Mouse (Mus musculus): ENCODE results near the gene Cd3g. TPM values are rescaled to one million over a fixed set of nuclear protein-coding genes. Genes with fewer than 3 reads are reported as not detected.

Gene Cd3g
- total RNA-seq (2015; ENCODE audit: low replicate concordance) (6.3 and 14.1 TPM in 2 replicates), total RNA-seq (2017; ENCODE audit: low replicate concordance) (15.0 and 15.1 TPM in 2 replicates)

- ATAC-seq (replicated peaks; ENCODE audit: low FRiP score, poor library complexity, severe bottlenecking), result no peak
Observed at GRCm38 (mm10) chr9:44980242-44980641, at the start of gene Cd3g. Cd3g (minus strand) TSS chr9:44980431.

DNA sequence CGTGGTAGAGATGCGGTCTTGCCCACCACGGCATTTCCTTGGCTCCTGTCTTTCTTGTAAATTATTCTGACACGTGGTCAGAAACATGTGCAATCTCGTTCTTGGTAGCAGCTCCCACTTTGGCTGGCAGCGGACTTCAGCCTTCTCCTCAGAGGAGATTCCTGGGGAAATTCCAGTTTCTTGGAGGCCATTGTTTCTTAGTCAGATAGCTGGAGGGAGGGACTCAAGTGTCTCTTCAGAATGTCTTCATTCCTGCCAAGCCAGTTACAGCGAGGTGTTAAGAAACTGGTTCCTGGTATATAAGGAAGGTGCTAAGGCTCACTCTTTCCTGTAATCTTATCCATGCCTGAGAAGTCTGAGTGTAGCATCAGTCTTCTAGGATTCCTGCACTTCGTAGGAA is 47.1 kb upstream of the Cd3g start:
- no peak for ATAC-seq (replicated peaks; ENCODE audit: low FRiP score, poor library complexity, severe bottlenecking)

GRCm38 (mm10) chr9:45024187-45024586 is 44.0 kb upstream of the Cd3g start:
- ATAC-seq (replicated peaks; ENCODE audit: low FRiP score, poor library complexity, severe bottlenecking), result no peak

DNA sequence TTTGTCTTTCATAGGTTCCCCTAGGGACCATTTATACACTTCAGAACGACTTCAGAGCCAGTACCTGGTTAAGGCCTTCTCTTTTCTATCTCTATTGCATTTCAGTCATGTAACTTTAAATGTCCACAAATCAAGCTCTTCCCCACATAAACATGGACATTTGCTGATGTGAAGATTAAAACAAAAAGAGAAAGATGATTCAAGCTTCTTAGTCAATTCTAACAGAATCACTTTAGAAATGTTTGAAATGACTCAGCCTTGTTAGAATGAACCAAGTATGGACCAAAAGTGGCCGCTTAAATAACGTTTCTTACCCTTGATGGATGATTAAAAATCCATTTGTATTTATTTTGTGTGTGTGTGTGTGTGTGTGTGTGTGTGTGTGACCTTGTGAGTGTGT is 43.4 kb upstream of the Cd3g start:
- ATAC-seq (replicated peaks; ENCODE audit: low FRiP score, poor library complexity, severe bottlenecking), result no peak

GRCm38 (mm10) chr9:45022800-45023199 is 42.6 kb upstream of the Cd3g start:
- peak; percentile 61 for ATAC-seq (replicated peaks; ENCODE audit: low FRiP score, poor library complexity, severe bottlenecking)

DNA sequence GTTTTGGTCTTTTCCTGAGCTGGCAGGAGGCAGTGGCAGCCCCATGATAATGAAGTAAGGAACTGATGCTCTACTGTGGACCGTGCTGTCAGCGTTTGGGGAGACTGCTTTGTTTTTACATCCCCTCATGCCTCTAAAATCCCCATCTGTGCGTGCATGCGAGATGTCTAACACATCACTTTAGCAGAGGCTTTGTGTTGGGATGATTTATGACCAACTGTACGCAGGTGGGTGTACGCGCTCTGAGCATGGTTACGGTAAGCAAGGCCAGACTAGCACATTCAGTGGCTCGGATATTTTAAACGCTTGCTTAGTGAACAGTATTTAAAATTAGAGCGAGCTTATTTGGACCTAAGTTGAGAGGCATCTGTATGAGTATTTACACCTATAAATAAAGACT is 37.8 kb upstream of the Cd3g start:
- no peak for ATAC-seq (replicated peaks; ENCODE audit: low FRiP score, poor library complexity, severe bottlenecking)

DNA sequence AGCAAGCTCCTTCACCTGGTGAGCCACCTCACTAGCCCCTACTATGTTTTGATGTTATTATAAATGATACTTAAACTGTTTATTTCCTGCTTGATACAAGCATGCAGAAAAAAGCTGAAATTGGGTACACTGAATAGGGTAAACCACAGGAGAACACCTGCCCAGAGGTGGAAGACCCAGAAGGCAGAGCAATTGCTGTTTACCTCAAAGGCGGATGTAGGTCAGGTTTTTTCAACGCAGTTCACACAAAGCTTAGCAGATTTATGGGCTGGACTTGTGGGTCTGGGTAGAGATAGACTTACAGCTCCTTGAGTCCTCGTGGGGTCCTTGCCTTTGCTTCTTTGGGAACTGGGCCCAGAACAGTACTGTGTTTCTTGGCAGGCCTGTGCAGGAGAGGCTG is 35.6 kb upstream of the Cd3g start:
- ATAC-seq (replicated peaks; ENCODE audit: low FRiP score, poor library complexity, severe bottlenecking), result no peak

DNA sequence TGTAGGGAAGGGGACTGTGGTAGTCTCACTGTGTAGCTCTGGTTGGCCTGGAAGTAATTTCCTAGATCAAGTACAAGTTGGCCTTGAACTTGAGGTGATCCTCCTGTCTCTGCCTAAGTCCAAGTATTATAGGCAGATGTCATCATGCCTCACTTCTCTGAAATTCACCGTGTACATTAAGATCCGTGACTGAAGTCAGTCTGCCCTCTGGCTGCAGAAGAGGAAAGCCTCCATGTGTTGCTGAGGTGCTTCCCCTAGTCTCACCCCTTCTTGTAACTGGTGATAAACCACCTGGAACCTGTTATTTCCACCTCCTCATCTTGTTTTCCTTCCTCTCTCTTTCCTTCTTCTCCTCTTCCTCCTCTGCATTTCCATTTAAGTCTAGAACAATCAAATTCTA is 34.6 kb upstream of the Cd3g start:
- no peak for ATAC-seq (replicated peaks; ENCODE audit: low FRiP score, poor library complexity, severe bottlenecking)

DNA sequence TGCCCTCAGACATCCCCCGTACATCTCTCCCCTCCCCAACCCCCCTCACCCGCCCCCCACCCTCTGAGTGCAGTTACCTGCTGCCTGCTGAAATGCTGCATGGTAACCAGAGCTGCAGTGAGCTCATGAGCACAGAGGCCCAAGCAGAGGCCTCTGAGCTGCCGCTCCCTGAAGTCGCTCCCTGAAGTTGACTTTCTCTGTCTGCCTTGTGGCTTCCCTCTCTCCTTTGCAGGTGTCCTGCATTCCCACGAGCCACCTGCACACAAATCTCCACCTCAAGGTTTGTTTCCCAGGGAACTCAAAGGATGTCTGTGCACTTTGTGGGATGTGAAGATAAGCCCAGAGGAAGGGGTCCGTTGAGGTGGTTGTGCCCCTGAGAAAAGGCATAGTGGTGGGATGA is 31.1 kb upstream of the Cd3g start:
- no peak for ATAC-seq (replicated peaks; ENCODE audit: low FRiP score, poor library complexity, severe bottlenecking)

DNA sequence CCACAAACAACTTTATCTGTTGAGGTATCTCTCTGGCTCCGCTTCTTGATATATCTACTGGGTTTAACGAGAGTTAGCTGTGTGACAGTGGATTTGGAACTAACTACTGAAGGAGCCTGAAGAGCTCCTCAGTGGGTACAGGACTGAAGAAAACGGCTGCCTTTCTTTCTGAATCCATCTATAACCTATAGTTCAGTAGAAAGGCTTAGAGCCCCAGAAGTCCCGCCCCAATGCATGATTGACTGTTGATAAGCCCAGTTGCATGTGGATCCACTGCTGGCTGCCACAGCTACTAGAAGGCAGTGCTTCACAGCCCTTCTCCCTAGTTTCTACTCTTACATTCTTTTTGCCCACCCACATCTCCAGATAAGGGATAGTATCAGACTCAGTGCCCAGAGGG is 30.2 kb upstream of the Cd3g start:
- ATAC-seq (replicated peaks; ENCODE audit: low FRiP score, poor library complexity, severe bottlenecking), result no peak

GRCm38 (mm10) chr9:45009180-45010078 is 29.2 kb upstream of the Cd3g start, which contains the start of gene Cd3e:
Cd3e (minus strand) TSS chr9:45009627.
- ATAC-seq (replicated peaks; ENCODE audit: low FRiP score, poor library complexity, severe bottlenecking), result no peak

DNA sequence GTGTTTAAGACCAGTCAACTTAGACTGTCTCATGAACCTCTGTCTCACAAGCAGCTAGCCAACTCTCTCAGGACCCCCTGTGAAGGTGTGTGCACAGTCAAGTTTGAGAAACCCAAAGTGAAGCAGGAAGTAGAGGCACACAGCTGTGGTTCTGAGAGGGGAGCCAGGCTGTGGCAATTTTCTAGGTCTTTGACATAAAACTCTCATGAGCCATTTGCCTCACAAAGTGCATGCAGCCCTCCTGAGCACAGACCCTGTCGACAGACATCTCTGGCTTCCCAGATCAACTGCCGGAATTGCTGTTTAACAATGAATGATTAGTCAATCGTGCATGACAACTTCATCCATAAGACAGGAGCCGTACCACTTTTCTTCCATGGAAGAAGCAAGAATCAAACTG is 28.1 kb upstream of the Cd3g start:
- no peak for ATAC-seq (replicated peaks; ENCODE audit: low FRiP score, poor library complexity, severe bottlenecking)

DNA sequence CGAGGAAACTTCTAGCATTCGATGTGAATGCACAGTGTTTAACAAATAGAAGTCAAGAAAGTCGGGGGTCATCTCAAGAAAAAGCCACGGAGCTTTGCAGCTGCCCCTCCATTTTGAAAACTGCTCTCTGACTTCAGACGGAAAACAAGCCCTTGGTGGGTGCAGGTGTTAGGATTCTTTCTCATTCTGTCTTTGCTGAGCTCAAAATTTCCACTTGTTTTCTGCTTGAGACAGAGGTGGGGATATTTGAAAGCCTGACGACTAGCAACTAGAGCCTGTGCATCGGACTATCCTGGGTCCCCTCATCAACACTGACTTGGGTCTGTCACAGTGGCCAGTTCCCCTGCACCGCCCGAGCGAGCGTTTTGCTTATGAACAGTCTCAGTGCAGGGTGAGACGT is 27.2 kb upstream of the Cd3g start:
- no peak for ATAC-seq (replicated peaks; ENCODE audit: low FRiP score, poor library complexity, severe bottlenecking)

DNA sequence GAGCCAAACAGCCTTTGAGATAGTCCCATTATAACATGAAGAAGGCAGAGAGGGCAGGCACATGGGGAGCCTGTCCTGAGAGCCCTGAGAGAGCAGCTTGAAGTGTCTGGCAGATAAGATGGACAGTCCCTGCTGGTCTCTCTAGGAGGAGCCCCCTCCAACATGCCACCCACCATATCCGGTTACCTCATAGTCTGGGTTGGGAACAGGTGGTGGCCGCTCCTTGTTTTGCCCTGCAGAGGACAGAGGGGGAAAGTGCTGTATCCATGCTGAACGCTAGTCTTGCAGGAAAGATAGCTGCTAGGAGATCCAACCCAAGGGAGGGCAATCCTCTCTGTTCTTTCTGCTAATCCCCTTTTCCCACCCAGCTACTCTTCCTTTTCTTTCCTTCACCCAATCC is 20.0 kb upstream of the Cd3g start:
- no peak for ATAC-seq (replicated peaks; ENCODE audit: low FRiP score, poor library complexity, severe bottlenecking)

DNA sequence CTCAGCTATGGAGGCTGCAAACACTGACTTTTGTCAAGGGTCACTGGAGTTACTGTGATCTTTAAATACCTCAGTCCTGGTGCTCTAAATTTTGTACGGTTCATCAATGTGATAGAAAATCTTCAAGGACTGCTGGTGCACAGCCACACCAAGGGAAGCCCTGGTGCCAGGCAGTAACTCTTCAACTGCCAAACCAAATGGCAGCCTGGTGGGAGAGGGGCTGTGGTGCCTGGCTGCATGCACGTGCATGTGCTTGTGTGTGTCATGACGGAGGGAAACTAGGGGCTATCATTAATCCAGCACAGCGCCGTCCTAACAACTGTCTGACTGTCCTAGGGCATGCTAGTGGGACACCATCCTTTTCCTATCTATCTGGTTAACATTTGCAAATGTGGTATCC is 19.5 kb upstream of the Cd3g start:
- ATAC-seq (replicated peaks; ENCODE audit: low FRiP score, poor library complexity, severe bottlenecking), result no peak

DNA sequence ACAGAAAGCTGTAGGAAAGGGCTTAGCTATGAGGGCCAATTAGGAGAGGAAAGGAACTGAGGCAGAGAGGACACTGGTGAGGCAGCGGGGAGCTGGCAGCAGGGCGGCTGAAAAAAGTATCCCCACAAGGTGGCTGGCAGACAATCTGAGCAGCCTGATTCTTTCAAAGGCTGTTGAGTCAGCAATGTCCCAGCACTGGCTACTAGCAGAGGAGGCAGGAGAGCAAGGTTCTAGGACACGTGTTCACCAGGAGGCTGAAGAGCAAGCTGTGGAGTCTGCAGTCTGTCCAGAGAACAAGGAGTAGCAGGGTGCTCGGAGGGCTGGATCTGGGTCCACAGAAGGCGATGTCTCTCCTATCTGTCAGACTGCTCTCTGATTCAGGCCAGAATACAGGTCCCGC is 18.9 kb upstream of the Cd3g start:
- no peak for ATAC-seq (replicated peaks; ENCODE audit: low FRiP score, poor library complexity, severe bottlenecking)

DNA sequence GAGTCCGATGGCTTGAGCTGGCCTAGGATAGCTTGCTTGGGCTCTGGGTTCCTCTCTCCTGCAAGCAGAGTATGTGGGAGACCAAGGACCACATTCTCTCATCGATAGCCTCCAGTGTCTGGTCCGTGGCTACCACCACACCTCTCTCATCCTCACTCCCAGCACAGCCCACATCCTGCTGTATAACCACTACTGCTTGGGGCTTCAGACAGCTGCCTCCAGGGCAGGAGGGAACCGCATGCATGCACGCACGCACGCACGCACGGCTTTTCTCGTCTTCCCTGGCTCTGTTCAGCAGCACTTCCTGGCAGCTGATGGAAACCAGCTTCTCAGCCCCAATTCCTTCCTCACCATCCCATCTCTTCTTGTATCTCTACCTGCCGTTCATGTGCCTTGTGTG is 17.9 kb upstream of the Cd3g start:
- ATAC-seq (replicated peaks; ENCODE audit: low FRiP score, poor library complexity, severe bottlenecking), result no peak

DNA sequence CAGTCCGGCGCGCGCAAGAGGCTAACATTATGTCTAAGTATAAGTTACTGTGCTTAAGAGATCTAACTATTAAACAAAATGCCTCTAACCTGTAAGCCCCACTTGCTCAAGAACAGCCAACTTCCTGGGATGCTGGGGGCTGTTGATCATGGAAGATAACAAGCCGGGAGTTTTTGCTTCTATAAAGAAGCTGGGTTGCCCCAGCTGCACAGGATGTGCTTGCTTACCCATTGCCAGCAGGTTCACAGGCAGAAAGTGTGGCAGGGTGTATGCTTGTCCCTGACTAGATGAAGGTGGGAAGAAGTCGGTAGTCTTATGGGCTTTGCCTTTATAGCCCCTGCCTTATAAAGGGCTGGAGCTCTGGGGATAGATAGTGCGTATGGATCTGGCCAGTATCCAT is 16.4 kb upstream of the Cd3g start:
- no peak for ATAC-seq (replicated peaks; ENCODE audit: low FRiP score, poor library complexity, severe bottlenecking)

DNA sequence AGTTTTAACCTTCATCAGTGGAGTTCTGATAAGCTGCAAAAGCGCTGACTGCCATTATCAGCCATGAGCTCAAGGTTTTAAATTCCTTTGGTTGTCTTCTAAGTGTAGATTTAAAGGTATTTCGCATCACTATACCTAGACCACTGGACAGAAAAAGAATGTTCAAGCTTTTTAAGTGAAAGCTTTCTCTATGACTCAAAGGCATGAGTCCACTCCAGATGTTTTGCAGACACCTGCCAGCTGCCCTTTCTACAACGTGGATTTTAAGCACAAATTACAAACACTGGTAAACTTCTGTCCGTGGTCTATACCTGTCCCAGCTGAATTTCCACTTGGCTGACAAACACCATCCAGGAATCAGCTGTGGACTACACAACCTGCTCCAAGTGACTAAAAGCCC is 14.7 kb upstream of the Cd3g start:
- no peak for ATAC-seq (replicated peaks; ENCODE audit: low FRiP score, poor library complexity, severe bottlenecking)

GRCm38 (mm10) chr9:44993268-44993667 is 13.0 kb upstream of the Cd3g start:
- no peak for ATAC-seq (replicated peaks; ENCODE audit: low FRiP score, poor library complexity, severe bottlenecking)

- no peak for ATAC-seq (replicated peaks; ENCODE audit: low FRiP score, poor library complexity, severe bottlenecking)
Observed at GRCm38 (mm10) chr9:44992271-44992670, 12.0 kb upstream of the Cd3g start.

DNA sequence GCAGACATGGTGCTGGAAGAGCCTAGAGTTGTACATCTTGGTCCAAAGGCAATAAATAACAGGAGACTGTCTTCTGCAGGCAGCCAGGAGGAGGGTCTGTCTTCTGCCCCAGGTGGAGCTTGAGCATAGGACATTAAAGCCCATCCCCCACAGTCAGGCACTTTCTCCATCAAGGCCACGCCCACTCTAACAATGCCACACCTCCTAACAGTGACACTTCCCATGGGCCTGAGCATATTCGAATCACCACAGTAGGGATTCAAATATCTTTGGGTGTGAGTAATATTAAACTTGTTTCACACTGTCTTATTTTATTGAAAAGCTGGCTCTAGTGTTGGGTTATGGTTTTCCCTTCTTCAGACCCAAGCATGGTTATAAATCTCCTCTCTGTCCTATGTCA is 11.6 kb upstream of the Cd3g start:
- ATAC-seq (replicated peaks; ENCODE audit: low FRiP score, poor library complexity, severe bottlenecking), result no peak
